Mouse (Mus musculus) liver, adult 2 months (tissue): ENCODE data around the gene Rapgef3. TPM values are rescaled to one million over a fixed set of nuclear protein-coding genes. Genes with fewer than 3 reads are reported as not detected.

ENCODE experiments used
- DNase-seq: peaks from one replicate; pipeline ENCODE4 v3.0.0-alpha.2; 2011; ENCODE audit warnings: low read depth, low spot score; ENCODE audit errors: extremely low read depth
- H3K27ac ChIP-seq: fragments of 200-500 bp; replicated peaks from 2 replicates; pipeline ENCODE4 v1.5.1; 2012; ENCODE audit warnings: low read depth, mild to moderate bottlenecking, control low read depth, inconsistent platforms, low read length; ENCODE audit not compliant: insufficient read depth
- H3K27me3 ChIP-seq: fragments of 200-500 bp; 2 replicates; pipeline ENCODE4 v1.6.1; 2012; ENCODE audit warnings: mild to moderate bottlenecking, moderate library complexity, low read length, inconsistent platforms; ENCODE audit not compliant: control insufficient read depth, insufficient read depth
- H3K36me3 ChIP-seq: fragments of 200-500 bp; 2 replicates; pipeline ENCODE4 v1.6.1; 2012; ENCODE audit warnings: low read length, inconsistent platforms; ENCODE audit not compliant: control insufficient read depth, insufficient read depth
- H3K4me1 ChIP-seq: fragments of 200-500 bp; 2 replicates; pipeline ENCODE4 v1.6.1; 2011; ENCODE audit warnings: low read length; ENCODE audit not compliant: control insufficient read depth, insufficient read depth
- H3K4me3 ChIP-seq: fragments of 200-500 bp; 2 replicates; pipeline ENCODE4 v1.5.1; 2011; ENCODE audit warnings: low read depth, mild to moderate bottlenecking, control low read depth, low read length, moderate library complexity; ENCODE audit not compliant: insufficient read depth
- H3K79me2 ChIP-seq: fragments of 200-500 bp; 2 replicates; pipeline ENCODE4 v1.6.1; 2012; ENCODE audit warnings: inconsistent platforms, mild to moderate bottlenecking, low read length, moderate library complexity; ENCODE audit not compliant: control insufficient read depth, insufficient read depth
- H3K9ac ChIP-seq: fragments of 200-500 bp; 2 replicates; pipeline ENCODE4 v1.6.1; 2012; ENCODE audit warnings: low read depth, mild to moderate bottlenecking, control low read depth, inconsistent platforms, low read length
- CTCF ChIP-seq: fragments of 200-500 bp; IDR thresholded peaks from 2 replicates; pipeline ENCODE4 v1.5.1; 2011; ENCODE audit warnings: low read depth, low read length, control low read depth
- POLR2A ChIP-seq: fragments of 200-500 bp; IDR thresholded peaks from 2 replicates; pipeline ENCODE4 v1.6.1; 2011; ENCODE audit warnings: low read length, control low read depth; ENCODE audit not compliant: insufficient read depth; ENCODE audit errors: extremely low read depth
- WGBS: fragments of 180-500 bp; shearing (Covaris S2); methylation state at CpG from one replicate; pipeline ENCODE4 v1.1.7; 2018; 5-methylcytosine and 5-hydroxymethylcytosine counted together
- polyA plus RNA-seq: library from polyadenylated mRNA; depleted of rRNA; stranded (reverse); fragments of >200 nt; gene quantifications from 2 replicates; pipeline ENCODE4 v1.2.3, GENCODE M21; 2012
- total RNA-seq: library from RNA; depleted of rRNA; stranded (reverse); fragments of >200 nt; gene quantifications from 2 replicates; pipeline ENCODE4 v1.2.3, GENCODE M21; 2014

Rapgef3 gene
- total and polyA plus RNA-seq, 2 experiments, result 1.8 to 4.9 TPM

DNA sequence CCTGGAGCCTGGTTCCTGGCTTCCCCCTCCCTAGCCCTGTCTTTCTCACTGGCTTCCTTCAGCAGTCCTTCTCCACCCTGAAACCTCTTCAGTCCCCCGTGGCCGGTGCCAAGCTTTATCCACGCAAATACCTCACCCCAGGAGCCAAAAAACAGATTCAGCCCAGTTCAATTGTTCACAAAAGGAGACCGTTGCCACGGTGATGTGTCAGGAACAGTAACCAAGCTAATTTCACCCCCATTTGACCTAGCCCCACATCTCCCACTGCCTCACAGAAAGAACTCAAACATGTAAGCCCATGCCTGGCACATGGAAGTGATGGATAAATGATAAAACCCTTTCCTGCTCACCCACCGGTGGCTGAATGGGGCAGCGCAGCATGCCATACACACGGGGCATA lies 1.6 kb downstream of the Rapgef3 start:
- DNase-seq, result no peak
- H3K9ac ChIP-seq, result peak overlapping the region; percentile 44
- no peak for TF ChIP-seq POLR2A
- H3K4me1 ChIP-seq, result peaks cover 2% of the 10 kb centered on the region; the same call in 1 of the 2 replicates
- peak overlapping the region; percentile 55 for H3K4me3 ChIP-seq
- 42% methylated on average over 8 of the region's 8 CpGs for WGBS
- no peaks in the 10 kb centered on the region; the same call in 1 of the 2 replicates for H3K27me3 ChIP-seq
- no peaks in the 10 kb centered on the region for H3K36me3 ChIP-seq
- H3K27ac ChIP-seq, result peak overlapping the region; percentile 33
- no peaks in the 10 kb centered on the region for H3K79me2 ChIP-seq

DNA sequence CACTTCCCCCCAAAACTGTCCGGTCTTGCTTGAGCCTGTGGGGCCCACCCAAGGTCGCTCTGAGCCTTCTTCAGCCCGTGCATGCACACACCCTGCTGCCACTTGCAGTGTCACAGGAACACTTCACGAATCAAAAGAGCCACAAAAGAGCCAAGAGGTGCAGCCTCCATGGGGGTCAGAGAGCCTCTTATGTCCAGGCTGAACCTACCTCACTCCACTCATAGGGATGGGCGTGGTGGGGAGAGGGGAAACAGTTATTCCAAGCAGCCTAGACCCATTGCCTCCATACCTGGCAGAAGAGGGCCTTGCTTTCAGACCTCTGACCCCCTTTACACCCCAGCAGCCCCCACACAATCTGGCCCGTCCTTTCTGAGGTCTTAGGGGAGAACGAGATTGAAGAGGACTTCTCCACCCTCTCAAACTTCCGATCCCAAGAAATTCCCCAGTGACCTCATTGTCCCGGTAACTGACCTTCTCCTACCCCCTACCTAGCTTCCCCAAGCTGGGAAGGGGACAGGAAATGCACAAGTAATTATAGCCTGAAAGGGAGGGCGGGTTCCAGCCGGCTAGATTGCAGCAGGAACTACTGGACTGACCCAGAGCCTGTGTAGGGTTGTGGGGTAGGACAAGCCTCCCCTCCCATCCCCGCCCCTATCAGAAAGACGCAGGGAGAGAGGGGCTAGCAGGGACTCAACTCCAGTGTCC lies 2.5 kb downstream of the Rapgef3 start:
- Histone ChIP-seq H3K36me3 (no peaks in the 10 kb centered on the region), H3K4me1 (peaks cover 2% of the 10 kb centered on the region; the same call in 1 of the 2 replicates), H3K9ac (peak overlapping the region; percentile 31; the same call in 1 of the 2 replicates), H3K27ac (peak overlapping the region; percentile 29; the same call in 1 of the 2 replicates), H3K27me3 (no peaks in the 10 kb centered on the region; the same call in 1 of the 2 replicates), H3K79me2 (no peaks in the 10 kb centered on the region), H3K4me3 (peak overlapping the region; percentile 24)
- no peak for DNase-seq
- TF ChIP-seq CTCF (no peak), POLR2A (no peak)
- 66% methylated on average over 13 of the region's 13 CpGs for WGBS

- Histone ChIP-seq H3K4me3 (no peak overlapping the region), H3K27ac (no peak overlapping the region), H3K9ac (no peak overlapping the region), H3K79me2 (no peaks in the 10 kb centered on the region), H3K27me3 (no peaks in the 10 kb centered on the region; the same call in 1 of the 2 replicates), H3K36me3 (no peaks in the 10 kb centered on the region), H3K4me1 (peaks cover 5% of the 10 kb centered on the region)
- no peak for TF ChIP-seq POLR2A
- 85% methylated on average over 2 of the region's 2 CpGs for WGBS
- no peak for DNase-seq
Measured at GRCm38 (mm10) chr15:97764532-97764931, 3.2 kb downstream of the Rapgef3 start.

DNA sequence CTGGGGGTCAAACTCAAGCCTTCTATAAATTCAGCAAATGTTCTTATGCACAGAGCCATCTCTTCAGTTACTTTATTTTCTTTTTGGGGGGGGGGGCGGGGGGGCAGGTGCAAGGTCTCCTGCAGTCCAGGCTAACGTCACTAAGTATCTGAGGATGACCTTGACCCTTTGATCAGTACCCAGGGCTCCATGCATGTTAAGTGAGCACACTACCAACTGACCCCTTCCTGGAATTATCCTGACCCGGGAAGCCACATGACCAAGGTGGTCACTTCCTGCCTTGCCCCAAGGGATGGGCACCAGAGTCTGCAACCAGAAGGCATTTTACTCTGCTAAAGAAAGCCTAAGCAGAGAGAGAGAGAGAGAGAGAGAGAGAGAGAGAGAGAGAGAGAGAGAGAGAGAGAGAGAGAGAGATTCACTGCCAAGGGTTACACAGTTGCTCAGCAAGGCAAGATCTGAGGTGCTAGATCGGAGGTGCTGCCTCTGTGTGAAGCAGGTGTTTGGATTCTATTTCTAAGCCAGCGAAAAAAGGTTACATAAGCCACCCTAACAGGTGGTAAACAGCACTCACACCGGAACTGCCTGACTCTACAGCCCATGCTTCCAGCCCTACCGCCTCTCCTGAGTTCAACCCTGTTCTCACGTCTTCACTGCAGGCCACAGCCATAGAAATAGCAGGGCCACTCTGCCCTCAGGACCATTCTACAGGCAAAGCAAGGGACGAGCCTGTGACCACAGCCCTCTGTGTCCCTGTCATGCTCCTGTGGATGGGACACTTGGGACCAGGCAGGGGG lies 4.3 kb downstream of the Rapgef3 start:
- no peaks in the 10 kb centered on the region for H3K36me3 ChIP-seq
- peaks cover 5% of the 10 kb centered on the region for H3K4me1 ChIP-seq
- no peak for TF ChIP-seq POLR2A
- no peak for TF ChIP-seq CTCF
- no peaks in the 10 kb centered on the region for H3K79me2 ChIP-seq
- H3K27ac ChIP-seq, result no peak overlapping the region
- no peak for DNase-seq
- H3K9ac ChIP-seq, result no peak overlapping the region
- no peak overlapping the region for H3K4me3 ChIP-seq
- no peaks in the 10 kb centered on the region; the same call in 1 of the 2 replicates for H3K27me3 ChIP-seq
- WGBS, result 48% methylated on average over 9 of the region's 9 CpGs

- Histone ChIP-seq H3K27me3 (no peaks in the 10 kb centered on the region; the same call in 1 of the 2 replicates), H3K36me3 (no peaks in the 10 kb centered on the region), H3K27ac (no peak overlapping the region), H3K4me1 (peaks cover 5% of the 10 kb centered on the region), H3K4me3 (no peak overlapping the region), H3K9ac (no peak overlapping the region), H3K79me2 (no peaks in the 10 kb centered on the region)
- no peak for TF ChIP-seq CTCF
- no peak for TF ChIP-seq POLR2A
- 67% methylated on average over 9 of the region's 9 CpGs for WGBS
- DNase-seq, result peak; percentile 16
Measured at GRCm38 (mm10) chr15:97762733-97763132, 5.0 kb downstream of the Rapgef3 start.

- Histone ChIP-seq H3K4me3 (no peak overlapping the region), H3K9ac (no peak overlapping the region)
- 57% methylated on average over 13 of the region's 13 CpGs for WGBS
Measured at GRCm38 (mm10) chr15:97761438-97761837, 6.3 kb downstream of the Rapgef3 start.

More at GRCm38 (mm10) chr15:97761438-97761837, 6.3 kb downstream of the Rapgef3 start:
- Histone ChIP-seq H3K27me3 (no peaks in the 10 kb centered on the region), H3K79me2 (no peaks in the 10 kb centered on the region), H3K36me3 (no peaks in the 10 kb centered on the region), H3K4me1 (peaks cover 5% of the 10 kb centered on the region), H3K27ac (no peak overlapping the region)
- DNase-seq, result no peak
- no peak for TF ChIP-seq CTCF
- TF ChIP-seq POLR2A, result no peak
